Mouse (Mus musculus) megakaryocyte, embryonic 14.5 days (primary cell): ENCODE data around the gene Med11. TPM values are rescaled to one million over a fixed set of nuclear protein-coding genes. Genes with fewer than 3 reads are reported as not detected.
A peak's percentile ranks its signal among the peaks of the same experiment; 100 is the strongest.

Source experiments
- H3K27me3 ChIP-seq: replicated peaks from 2 replicates; pipeline ENCODE3; 2012; ENCODE audit warnings: inconsistent platforms
- H3K36me3 ChIP-seq: replicated peaks from 2 replicates; pipeline ENCODE3; 2012; ENCODE audit warnings: low read length, inconsistent platforms, mixed read lengths
- H3K4me1 ChIP-seq: 2 replicates; pipeline ENCODE4 v1.6.1; 2012; ENCODE audit warnings: inconsistent platforms
- H3K4me3 ChIP-seq: replicated peaks from 2 replicates; pipeline ENCODE3; 2012; ENCODE audit warnings: moderate library complexity, mild to moderate bottlenecking, inconsistent platforms
- H3K9me3 ChIP-seq: 2 replicates; pipeline ENCODE4 v1.6.1; 2012; ENCODE audit warnings: inconsistent platforms
- FLI1 ChIP-seq: IDR thresholded peaks from 2 replicates; pipeline ENCODE4 v1.6.1; 2012; ENCODE audit warnings: low read length, inconsistent platforms, mixed read lengths
- GATA1 ChIP-seq: IDR thresholded peaks from 3 replicates; pipeline ENCODE4 v1.6.1; 2012; ENCODE audit warnings: mixed read lengths, low read length, inconsistent platforms, borderline replicate concordance
- polyA plus RNA-seq: library from polyadenylated mRNA; stranded (reverse); fragments of >175 nt; gene quantifications from 2 replicates; pipeline ENCODE4 v1.2.3, GENCODE M21; 2012; ENCODE audit warnings: low replicate concordance; ENCODE audit not compliant: insufficient read depth

The Med11 gene
- polyA plus RNA-seq, 1 experiment, result 47.7 TPM

DNA sequence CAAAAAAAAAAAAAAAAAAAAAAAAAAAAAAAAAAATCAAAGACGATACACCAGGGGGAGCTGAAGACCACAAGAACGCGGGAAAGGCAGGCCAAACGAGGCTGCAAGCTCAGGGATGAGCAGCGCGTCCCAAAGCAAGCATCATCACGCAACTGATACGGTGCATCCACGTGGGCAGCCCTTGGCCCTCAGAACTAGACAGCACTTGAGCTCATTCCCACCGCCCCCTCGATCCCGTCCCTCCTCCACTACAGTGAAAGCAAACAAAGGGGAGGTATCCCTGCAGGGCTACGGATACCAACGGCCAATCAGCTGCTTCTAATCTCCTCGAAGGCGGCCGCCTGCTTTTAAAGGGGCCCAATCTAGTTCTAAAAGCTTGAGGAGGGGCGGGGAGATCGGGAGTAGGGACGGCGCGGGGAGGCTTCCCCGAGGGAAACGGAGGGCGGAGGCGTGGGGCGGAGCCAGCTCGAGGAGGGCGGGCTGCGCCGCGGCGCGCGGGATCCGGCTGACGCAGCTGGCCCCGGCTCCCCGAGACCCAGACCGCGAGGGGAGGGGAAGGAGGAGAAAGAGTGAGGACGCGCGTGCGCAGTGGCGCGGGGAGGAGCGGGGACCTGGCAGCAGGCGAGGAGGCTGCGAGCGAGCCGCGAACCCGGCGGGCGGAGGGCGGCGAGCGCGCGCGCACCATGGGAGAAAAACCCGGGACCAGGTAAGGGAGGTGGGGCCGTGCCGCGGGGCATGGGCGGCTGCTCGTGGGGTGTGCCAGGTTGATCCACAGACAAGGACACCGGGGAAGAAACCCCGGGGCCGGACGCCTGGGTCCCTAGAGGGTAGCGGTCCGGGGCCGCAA is 19.4 kb upstream of the Med11 start, which contains the start of gene Arrb2:
Gene Arrb2 (plus strand): TSS at position 588 of the 847 bp plus-strand sequence.
- peak within 1 kb of the TSS; percentile 92 for H3K4me3 ChIP-seq
- peaks cover 33% of the 10 kb centered on the region for H3K36me3 ChIP-seq
- TF ChIP-seq GATA1 (0 out of 3 replicates have a peak, but pooled peaks have one; percentile 61), FLI1 (no peak)
- H3K4me1 ChIP-seq, result peaks cover 56% of the 10 kb centered on the region
- no peaks in the 10 kb centered on the region for H3K27me3 ChIP-seq
- no peaks in the 10 kb centered on the region for H3K9me3 ChIP-seq

DNA sequence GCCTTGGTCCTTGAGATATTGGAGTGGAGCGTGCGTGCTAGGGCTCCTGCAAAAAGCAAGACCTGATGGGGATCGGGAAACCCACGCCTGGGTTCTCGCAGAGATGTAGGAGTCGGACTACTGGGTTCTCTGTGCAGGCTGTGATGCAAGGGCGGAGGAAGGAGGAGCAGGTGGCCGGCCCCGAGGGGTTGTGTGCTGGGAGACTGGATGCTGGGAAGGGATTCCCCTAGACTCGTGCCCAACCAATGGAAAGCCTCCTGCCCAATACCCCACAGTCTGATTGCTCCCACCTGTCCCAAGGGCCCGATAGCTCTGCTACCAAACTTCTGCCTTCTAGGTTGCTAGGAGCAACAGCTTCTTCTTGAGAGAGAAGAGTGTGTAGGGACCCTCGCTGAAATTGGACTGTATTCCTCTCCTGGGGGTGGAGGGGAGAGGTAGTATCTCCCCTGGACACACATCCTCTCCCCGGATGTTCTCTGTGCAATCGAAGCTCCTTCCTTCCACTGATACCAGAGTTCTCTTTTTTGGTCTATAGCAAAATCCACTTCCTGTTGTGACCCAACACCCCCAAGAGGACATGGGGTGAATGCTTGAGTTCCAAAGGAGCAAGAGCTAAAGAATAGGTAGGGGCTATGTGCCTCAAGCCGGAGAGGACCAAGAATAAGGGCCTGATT is 18.7 kb upstream of the Med11 start:
- TF ChIP-seq FLI1 (no peak), GATA1 (peak; percentile 57; the same call in 1 of the 3 replicates)
- H3K4me1 ChIP-seq, result peaks cover 64% of the 10 kb centered on the region

DNA sequence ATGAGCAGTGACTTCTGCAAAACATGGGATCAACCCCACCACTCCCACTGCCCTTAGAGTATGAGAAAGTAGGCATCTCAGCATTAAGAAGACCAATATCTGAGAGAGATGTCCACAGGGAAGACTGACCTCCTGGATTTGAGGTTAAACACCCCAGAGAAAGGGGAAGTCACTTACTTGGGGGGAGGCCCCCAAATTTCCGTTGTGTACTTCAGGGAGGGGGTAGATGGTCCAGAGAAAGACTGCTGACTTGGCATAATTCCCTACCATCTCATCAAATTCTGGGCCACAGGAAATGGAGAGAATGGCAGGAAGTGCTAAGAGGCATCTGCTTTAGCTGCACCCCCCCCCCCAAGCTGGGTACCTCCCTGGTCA is 18.2 kb upstream of the Med11 start:
- peaks cover 45% of the 10 kb centered on the region for H3K36me3 ChIP-seq
- H3K4me1 ChIP-seq, result peaks cover 69% of the 10 kb centered on the region
- H3K27me3 ChIP-seq, result no peaks in the 10 kb centered on the region
- H3K9me3 ChIP-seq, result no peaks in the 10 kb centered on the region
- H3K4me3 ChIP-seq, result peak overlapping the region; percentile 92
- TF ChIP-seq FLI1 (no peak), GATA1 (no peak)

More for the DNA sequence above, 18.7 kb upstream of the Med11 start:
- H3K27me3 ChIP-seq, result no peaks in the 10 kb centered on the region
- H3K4me3 ChIP-seq, result peak overlapping the region; percentile 92
- peaks cover 40% of the 10 kb centered on the region for H3K36me3 ChIP-seq
- H3K9me3 ChIP-seq, result no peaks in the 10 kb centered on the region

DNA sequence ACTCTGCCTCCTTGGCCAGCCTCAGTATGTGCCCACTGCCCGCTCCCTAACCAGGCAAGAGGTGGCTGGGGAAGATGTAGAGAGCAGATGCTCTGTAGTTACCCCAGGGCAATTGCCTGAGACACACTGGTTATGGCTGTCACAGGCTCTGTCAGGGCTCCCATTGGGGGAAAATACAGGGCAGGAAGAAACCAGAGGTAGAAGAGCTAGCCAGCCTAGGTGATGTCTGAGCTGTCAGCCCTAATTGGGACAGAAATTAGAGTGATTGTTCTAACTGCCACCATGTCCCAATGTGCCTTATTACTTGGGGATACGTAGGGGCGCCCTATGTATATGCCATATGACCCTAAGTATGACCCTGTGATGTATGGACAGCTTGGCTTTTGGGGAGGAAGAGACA is 17.8 kb upstream of the Med11 start:
- peaks cover 49% of the 10 kb centered on the region for H3K36me3 ChIP-seq
- peak overlapping the region; percentile 92 for H3K4me3 ChIP-seq
- H3K9me3 ChIP-seq, result no peaks in the 10 kb centered on the region
- no peak for TF ChIP-seq FLI1
- TF ChIP-seq GATA1, result no peak
- no peaks in the 10 kb centered on the region for H3K27me3 ChIP-seq
- H3K4me1 ChIP-seq, result peaks cover 73% of the 10 kb centered on the region

DNA sequence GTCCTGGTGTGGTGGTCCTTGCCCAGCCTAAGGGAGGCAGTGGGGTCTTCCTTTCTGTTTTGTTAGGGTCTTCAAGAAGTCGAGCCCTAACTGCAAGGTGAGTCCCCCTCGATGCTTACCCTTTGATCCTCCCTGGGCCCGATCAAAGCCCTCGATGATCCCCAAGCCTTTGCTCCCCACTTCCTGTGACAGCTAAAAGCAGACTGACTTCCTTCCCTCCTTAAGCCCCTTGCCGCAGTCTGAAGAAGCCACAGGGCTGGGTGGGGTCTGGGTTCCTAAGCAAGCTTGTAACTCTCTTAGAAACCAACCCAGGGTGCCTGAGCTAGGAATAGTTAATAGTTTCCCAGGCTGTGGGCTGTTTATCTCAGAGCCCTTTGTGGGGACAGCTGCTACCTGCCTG is 16.2 kb upstream of the Med11 start:
- H3K4me3 ChIP-seq, result peak overlapping the region; percentile 92
- peaks cover 88% of the 10 kb centered on the region for H3K4me1 ChIP-seq
- no peak for TF ChIP-seq GATA1
- TF ChIP-seq FLI1, result no peak
- H3K36me3 ChIP-seq, result peaks cover 65% of the 10 kb centered on the region
- no peaks in the 10 kb centered on the region for H3K9me3 ChIP-seq
- H3K27me3 ChIP-seq, result no peaks in the 10 kb centered on the region

DNA sequence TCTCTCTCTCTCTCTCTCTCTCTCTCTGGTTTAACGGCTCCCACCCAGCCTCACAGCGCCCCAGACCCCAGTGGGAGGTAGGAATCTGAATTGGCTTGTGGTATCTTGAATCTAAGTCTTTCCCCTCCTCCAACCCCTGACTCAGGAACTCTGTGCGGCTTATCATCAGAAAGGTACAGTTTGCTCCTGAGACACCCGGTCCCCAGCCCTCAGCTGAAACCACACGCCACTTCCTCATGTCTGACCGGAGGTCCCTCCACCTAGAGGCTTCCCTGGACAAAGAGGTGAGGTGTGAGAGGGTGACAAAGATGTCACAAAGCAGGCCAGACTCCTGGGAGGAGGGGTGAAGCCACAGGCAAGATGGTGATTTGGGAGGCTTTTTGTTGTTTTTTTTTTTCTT is 14.3 kb upstream of the Med11 start:
- no peak for TF ChIP-seq GATA1
- TF ChIP-seq FLI1, result no peak
- Histone ChIP-seq H3K4me1 (peaks cover 91% of the 10 kb centered on the region), H3K36me3 (peaks cover 83% of the 10 kb centered on the region), H3K9me3 (no peaks in the 10 kb centered on the region), H3K27me3 (no peaks in the 10 kb centered on the region), H3K4me3 (peak overlapping the region; percentile 33)

DNA sequence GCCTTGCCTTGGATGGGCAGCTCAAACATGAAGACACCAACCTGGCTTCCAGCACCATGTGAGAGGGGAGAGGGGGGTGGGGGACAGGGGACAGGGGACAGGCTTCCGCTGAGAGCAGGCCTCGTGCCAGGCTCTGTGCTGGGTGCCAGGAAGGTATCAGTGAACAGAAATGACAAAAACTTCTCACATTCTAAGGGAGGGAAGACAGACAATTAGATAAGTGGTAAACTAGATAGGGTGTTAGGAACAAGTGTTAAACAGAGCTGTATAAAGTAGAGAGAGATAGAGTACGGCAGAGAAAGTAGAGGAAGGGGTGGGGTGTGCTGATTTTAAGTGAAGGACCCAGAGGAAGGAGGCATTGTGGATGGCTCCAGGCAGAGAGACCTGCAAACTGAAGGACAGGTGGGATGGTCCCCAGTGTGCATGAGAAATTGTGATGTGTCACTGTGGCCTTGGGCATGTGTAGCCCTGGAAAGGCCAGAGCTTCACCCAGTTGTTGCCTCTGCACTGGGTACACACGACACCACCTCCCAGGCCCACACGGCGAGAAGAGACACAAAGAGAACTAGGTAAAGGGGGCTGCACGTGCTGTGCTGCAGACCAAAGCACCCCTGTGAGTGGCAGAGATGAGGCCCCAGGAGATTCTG is 12.9 kb upstream of the Med11 start:
- TF ChIP-seq FLI1 (no peak), GATA1 (no peak)
- peaks cover 95% of the 10 kb centered on the region for H3K36me3 ChIP-seq
- no peaks in the 10 kb centered on the region for H3K27me3 ChIP-seq
- H3K9me3 ChIP-seq, result no peaks in the 10 kb centered on the region
- H3K4me1 ChIP-seq, result peaks cover 89% of the 10 kb centered on the region
- no peak overlapping the region for H3K4me3 ChIP-seq

DNA sequence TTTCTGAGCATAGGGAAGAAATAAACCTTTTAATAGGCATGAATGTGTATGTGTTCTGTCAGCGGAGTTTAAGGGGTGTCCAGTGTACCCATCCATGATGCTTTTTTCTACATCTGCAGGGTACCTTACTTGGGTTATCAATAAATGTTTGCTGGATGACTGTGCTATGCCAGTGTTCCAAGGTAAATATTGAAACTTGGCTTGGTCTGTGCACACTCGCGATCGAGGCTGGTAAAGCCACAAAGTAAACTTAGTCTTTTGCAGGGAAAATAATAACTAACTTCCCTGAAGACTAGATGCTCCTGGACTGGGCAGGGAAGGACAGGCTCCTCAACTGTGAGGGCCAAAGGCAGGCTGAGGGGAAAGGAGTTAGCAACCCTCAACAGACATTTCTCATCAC is 11.1 kb upstream of the Med11 start:
- H3K9me3 ChIP-seq, result no peaks in the 10 kb centered on the region
- H3K4me3 ChIP-seq, result no peak overlapping the region
- H3K36me3 ChIP-seq, result peaks cover 82% of the 10 kb centered on the region
- TF ChIP-seq GATA1 (no peak), FLI1 (no peak)
- H3K4me1 ChIP-seq, result peaks cover 82% of the 10 kb centered on the region
- H3K27me3 ChIP-seq, result no peaks in the 10 kb centered on the region

DNA sequence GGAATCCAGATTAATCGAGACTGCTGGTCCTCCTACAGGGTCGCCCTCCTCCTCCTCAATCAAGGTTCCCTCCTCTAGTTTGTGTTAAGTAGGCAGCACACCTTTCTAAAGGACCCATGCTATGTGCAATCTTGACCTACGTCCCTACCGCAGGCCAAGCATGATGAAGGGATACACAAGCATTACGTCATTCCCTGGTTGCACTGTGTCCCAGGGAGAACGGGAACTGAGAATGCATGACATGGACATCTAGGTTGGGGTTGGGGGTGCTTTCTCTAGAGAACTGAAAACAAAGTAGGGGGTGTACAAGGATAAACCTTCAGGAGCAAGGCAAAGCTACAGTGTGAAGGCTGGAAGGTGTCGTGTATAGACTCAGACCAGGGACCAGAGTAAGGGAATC is 9.8 kb upstream of the Med11 start:
- peak overlapping the region; percentile 39 for H3K4me3 ChIP-seq
- H3K36me3 ChIP-seq, result peaks cover 69% of the 10 kb centered on the region
- TF ChIP-seq FLI1, result no peak
- TF ChIP-seq GATA1, result no peak
- H3K4me1 ChIP-seq, result peaks cover 82% of the 10 kb centered on the region
- H3K27me3 ChIP-seq, result no peaks in the 10 kb centered on the region
- no peaks in the 10 kb centered on the region for H3K9me3 ChIP-seq

DNA sequence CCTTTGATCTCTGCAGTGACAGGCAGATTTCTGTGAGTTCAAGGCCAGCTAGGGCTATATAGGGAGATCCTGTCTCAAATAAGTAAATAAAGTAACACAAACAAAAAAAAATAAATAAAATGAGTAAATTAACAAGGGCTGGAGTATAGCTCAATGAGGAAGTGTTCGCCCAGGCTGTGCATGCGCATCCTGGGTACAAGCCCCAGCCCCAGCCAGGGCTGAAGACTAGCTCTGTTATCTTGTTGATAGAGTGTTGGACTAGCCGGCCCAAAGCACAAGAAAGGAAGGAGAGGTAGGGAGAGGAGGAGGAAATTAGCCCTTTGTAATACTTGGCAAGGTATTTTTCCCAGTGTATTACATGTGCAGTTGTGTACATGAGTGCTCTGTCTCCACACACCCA is 7.8 kb upstream of the Med11 start:
- Histone ChIP-seq H3K9me3 (no peaks in the 10 kb centered on the region), H3K27me3 (no peaks in the 10 kb centered on the region), H3K4me3 (no peak overlapping the region), H3K36me3 (peaks cover 48% of the 10 kb centered on the region), H3K4me1 (peaks cover 80% of the 10 kb centered on the region)
- TF ChIP-seq GATA1, result no peak
- no peak for TF ChIP-seq FLI1
